Mouse (Mus musculus) small intestine, adult 2 months (tissue): ENCODE measurements around the gene Prx.

Experiments
- CTCF ChIP-seq: fragments of 200-500 bp; IDR thresholded peaks from 2 replicates; pipeline ENCODE4 v1.5.1; 2012; ENCODE audit warnings: low read depth, mild to moderate bottlenecking, control low read depth, inconsistent platforms, low read length, moderate library complexity, mixed read lengths; ENCODE audit not compliant: insufficient replicate concordance, insufficient read length; ENCODE audit errors: extremely low read depth
- POLR2A ChIP-seq: fragments of 200-500 bp; IDR thresholded peaks from 2 replicates; pipeline ENCODE4 v1.6.1; 2012; ENCODE audit warnings: low read depth, mild to moderate bottlenecking, control low read depth, inconsistent platforms, low read length, moderate library complexity

- TF ChIP-seq CTCF: no peak
- no peak for TF ChIP-seq POLR2A
These were observed at the start of gene Prx for GRCm38 (mm10) chr7:27499036-27499435.
